Mouse (Mus musculus) heart, adult 18-20 months (tissue): ENCODE measurements around the gene Abcf1. TPM values are rescaled to one million over a fixed set of nuclear protein-coding genes. Genes with fewer than 3 reads are reported as not detected.
"Not testable (repeated sequence)": the region's sequence is repeated elsewhere in the genome, so short reads cannot be mapped to it uniquely, and the experiment has no call there.

Experiments used
- DNase-seq, 2 experiments: peaks; one replicate each; pipeline ENCODE4 v3.0.0; 2021 to 2022; ENCODE audit warnings: mixed read lengths in 1 of 2
- long read RNA-seq, 2 experiments: library from polyadenylated mRNA; stranded (forward); transcript quantifications; one replicate each; pipeline ENCODE4 v2.0.0; 2021
- total RNA-seq, 2 experiments: library from RNA; stranded (reverse); gene quantifications; 2 replicates each; pipeline ENCODE4 v1.2.3; 2021

The Abcf1 gene
- total RNA-seq: 10 to 100 TPM; 67.3 to 68.4 TPM
- long read RNA-seq, experiment 1, transcript Abcf1-201 (23 exons, 3,161 nt): major isoform, 66 of 101 reads
- long read RNA-seq, experiment 1, transcript Abcf1-205 (4 exons, 855 nt): minor isoform, 12 of 101 reads
- long read RNA-seq, experiment 1, partial matches to known transcripts: 19 of 101 reads
- long read RNA-seq, experiment 1, other reads (novel, unspliced or antisense): 4 of 101 reads
- long read RNA-seq, experiment 2, transcript Abcf1-201 (23 exons, 3,161 nt): major isoform, 30 of 61 reads
- long read RNA-seq, experiment 2, transcript Abcf1-205 (4 exons, 855 nt): minor isoform, 18 of 61 reads
- long read RNA-seq, experiment 2, partial matches to known transcripts: 9 of 61 reads
- long read RNA-seq, experiment 2, other reads (novel, unspliced or antisense): 4 of 61 reads

DNA sequence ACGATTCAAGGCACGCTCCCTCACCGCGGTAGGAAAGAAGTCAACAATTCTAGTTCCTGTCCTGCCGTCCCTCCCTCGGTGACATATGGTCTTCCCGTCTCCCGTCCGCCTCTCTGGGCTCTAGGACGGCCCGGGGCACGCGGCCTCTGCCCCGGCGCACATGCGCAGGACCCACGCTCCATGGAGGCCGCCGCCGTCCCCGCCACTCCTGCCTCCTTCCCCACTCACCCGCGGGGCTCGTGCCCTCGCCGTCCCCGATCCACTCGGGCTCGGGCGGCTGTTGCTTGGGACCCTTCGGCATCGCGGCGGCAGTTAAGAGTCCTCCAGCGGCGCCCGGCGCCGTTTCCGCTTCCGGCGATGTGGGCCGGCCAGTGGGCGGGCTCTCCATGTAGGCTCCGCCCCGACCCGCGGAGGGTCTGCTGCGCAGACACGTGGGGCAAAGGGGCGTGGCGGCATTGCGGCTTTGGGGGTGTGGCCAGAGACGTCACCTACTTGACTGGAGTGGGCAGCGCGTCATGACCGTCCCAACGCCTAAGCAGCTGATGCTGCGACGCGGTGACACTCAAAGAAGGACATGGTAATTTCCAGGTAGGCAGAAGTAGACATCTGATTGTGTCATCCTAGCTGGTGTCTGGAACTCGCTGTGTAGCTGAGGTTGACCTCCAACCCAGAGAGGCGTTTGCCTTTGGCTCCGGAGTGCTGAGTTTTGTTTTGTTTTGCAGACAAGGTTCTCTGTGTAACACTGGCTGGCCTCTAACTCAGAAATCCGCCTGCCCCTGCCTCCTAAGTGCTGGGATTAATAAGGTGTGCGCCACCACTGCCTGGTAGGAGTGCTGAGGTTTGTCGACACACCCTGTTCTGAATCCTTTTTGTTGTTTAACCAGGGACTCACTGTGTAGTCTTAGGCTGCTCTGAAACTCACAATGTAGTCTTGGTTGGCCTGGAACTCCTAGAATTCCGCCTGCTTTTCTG is at the start of gene Abcf1:
Gene Abcf1, minus strand, starts transcription at position 344 of the 972 bp plus-strand sequence.
- DNase-seq: peak; percentile 99

DNA sequence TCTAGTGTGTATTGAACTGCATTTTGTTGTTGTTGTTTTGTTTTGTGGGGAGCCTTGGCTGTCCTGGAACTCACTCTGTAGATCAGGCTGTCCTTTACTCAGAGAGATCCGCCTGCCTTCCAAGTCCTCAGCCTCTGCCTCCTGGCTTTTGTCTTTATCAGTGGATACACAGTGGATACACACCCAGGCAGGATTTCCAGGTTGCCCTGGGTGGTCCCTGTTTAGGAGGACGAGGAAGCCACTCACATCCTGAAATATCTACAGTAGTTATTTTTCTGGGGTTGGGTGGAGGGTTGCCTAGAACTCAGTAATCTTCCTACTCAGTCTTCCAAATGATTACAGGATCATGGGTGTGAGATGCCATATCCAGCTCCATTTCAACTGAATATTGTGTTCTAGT is 49.4 kb upstream of the Abcf1 start:
- peak; percentile 51 to 83 for DNase-seq

DNA sequence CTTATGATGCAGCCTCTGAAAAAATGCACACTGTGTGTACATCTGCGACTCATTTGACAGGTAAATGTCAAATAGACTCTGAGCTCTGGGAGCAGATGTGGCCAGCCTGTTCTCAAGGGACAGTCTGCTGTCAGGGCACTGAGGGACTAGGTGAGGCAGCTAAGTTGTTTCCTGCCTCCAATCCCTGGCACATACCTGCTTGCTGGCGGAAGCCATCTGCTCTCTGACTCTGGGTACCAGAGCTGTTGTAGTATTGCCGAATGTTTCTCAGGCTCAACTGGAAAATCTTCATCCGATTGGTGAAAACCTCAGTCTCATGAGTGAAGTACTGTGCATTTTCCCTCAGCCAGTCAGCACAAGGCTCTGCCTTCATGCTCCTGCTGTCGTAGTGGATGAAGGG is 47.5 kb upstream of the Abcf1 start:
- DNase-seq: no peak

DNA sequence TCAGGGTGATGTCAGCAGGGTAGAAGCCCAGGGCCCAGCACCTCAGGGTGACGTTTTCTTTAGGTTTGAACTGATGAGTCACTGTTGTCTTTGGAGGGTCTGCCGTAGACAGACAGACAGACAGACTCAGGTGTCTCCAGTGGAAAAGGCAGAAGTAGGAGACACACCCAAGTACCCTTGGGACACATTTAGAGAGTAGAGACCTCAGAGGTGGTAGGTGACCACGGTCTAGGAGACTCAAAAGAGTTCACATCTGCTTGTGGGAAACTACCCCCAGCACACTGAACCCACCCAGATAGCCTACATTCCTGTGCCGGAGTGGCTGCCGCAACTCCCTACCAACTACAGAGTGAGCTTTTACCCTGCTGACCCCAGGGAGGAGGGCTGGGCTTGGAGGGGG is 45.4 kb upstream of the Abcf1 start:
- DNase-seq: no peak

DNA sequence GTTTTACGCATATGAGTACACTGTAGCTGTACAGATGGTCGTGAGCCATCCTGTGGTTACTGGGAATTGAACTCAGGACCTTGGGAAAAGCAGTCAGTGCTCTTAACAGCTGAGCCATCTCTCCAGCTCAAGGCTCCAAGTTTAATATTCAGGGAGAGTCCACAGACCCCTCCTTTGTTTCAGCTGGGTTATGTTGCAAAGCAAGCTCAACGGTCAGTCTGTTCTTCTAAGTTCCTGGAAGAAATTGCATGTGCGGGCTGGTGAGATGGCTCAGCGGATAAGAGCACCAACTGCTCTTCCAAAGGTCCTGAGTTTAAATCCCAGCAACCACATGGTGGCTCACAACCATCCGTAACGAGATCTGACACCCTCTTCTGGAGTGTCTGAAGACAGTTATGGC is 34.8 kb upstream of the Abcf1 start:
- not testable (repeated sequence) for DNase-seq

DNA sequence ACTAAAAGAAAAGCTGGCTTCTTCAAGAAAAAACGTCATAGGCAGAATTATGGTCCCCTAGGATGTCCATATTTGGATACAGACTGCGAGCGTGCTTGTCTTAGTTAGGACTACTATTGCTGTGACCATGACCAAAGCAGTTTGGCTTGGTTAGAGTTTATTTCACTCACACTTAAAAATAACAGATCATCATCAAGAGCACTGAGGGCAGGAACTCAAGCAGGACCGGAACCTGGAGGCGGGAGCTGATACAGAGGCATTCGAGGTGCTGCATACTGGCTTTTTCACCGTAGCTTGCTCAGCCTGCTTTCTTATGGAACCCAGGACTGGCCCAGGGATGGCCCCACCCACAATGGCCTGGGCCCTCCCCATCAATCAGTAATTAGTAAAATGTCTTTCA is 33.8 kb upstream of the Abcf1 start:
- DNase-seq: no peak

DNA sequence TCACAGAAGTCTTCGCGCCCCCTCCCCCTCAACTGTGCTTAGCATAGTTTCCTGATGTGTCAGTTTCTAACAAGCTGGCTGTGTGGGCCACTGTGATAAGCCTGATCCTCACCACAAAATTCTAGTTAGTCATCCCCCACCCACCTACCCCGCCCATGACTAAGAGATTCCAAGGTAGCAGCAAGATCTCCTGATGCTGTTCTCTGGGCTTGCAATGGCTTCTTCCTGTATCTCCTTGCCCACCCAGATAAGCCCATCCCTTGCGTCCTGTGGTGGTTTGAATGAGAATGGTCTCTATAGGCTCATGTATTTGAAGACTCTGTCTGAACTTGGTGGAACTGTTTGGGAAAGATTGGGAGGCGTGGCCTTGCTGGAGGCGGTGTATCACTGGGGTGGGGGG is 32.4 kb upstream of the Abcf1 start:
- no peak for DNase-seq

DNA sequence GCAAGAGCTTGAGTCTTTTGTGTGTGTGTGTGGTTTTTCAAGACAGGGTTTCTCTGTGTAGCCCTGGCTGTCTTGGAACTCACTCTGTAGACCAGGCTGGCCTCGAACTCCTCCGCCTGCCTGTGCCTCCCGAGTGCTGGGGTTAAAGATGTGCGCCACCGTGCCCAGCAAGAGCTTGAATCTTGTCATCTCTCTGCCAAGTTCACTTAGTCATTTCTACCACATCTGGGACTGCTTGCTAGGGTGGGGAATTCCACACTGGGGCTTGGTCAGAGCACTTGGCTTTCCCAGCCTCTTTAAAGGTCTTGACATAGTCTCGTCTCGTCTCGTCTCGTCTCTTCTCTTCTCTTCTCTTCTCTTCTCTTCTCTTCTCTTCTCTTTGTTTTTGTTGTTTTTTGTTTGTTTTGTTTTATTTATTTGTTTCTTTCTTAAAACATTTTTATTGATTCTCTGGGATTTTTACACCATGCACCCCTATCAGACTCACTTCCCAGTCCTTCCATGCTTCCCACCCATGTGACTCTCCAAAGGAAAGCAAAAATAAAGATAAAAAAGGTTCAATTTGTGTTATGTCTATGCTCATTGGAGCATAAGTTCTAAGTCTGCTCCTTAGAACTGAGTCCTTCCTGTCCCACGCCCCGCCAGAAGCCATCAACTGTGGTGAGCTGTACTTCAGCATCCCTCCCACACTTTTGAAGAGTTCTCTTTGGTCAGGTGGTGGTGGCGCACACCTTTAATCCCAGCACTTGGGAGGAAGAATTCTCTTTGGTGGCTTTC is 31.7 kb upstream of the Abcf1 start:
- DNase-seq: peak in 1 of 2 experiments; percentile 29

DNA sequence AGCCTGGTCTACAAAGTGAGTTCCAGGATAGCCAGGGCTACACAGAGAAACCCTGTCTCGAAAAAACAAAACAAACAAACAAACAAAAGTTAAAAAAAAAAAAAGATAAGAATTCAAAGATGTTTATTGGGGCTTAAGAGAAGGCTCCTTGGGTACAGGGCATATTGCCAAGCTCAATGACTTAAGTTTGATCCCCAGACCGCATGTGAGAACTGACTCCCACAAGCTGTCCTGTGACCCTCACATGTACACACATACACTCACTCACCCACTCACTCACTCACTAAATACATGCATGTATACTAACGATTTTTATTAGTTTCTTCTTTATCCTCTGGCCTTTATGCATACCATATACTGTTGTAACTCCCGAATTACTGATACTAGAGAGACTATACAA is 30.8 kb upstream of the Abcf1 start:
- no peak for DNase-seq

DNA sequence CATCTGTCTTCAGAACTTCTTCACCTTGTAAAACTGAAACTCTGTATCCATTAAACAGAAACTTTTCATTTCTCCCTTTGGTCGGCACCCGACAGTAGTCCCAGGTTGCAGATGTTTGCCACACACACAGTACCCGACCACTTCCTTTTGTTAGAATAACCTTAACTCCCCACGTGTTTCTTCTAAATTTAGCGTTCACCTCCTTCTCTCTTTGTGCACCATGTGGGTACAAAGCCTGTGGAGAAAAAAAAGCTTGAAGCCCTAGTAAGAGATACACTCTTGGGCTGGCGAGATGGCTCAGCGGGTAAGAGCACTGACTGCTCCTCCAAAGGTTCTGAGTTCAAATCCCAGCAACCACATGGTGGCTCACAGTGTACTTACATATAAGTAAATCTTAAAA is 29.8 kb upstream of the Abcf1 start:
- DNase-seq: peak; percentile 42 to 49

DNA sequence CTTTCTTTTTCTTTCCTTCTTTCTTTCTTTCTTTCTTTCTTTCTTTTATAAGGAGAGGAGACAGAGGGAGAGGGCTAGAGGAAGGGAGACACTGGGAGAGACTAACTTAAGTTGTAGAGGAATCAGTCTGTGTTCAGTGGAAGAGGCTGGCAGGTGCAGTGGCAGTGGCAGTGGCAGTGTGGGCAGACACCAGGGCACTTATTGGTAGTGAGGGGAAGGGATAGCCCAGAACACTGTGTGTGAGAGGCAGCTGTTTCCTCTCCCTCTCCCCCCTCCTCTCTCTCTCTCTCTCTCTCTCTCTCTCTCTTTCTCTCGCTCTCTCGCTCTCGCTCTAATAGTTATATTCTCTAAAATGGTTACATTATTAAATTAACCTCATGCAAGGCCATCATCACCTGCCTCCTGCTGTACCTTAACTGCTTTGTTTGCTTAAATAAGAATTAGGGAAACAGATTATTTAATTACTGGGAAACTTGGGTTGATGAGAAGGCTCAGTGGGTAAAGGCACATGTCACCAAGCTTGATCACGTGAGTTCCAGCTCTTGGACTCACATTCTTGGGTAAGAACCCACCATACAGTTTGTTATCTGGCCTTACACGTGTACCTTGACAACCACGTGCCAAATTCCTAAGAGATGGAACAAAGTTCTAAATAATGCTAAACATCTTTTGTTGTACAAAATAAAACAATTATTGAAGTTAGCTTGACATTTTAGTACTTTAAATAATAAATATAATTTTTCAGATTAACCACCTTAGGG is 29.2 kb upstream of the Abcf1 start:
- DNase-seq: no peak

DNA sequence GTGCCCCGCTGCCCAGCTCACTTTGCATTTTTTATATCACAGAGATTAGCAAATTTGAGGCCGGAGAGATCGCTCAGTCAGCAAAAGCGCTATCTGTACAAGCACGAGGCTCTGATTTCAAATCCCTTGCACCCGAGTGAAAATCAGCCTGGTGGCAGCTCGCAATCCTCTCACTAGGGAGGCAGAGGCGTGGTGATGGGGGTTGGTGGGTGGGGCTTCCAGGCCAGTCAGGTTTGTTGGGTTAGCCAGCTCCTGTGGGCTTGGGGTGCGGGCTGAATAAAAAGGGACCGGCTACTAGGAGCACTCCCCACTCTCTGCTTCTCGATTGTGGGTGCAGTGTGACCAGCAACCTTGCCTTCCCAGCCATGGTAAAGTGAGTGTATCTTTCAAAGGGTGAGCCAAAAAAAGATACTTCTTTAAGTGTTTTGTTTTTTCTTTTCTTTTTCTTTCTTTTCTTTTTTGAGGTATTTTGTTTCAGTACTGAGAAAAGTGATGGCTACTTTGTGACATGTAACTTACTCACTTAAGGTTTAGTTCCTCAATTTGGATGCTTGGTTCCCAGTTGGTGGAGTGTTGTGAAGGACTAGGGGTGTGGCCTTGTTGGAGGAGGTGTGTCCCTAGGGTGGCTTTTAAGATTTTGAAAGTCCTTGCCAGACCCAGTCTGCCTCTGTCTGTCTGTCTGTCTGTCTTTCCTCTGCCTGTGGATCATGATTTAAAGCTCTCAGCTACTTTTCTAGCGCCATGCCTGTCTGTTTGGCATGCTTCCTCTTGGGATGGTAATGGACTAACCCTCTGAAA is 28.4 kb upstream of the Abcf1 start:
- DNase-seq: peak in 1 of 2 experiments; percentile 53

DNA sequence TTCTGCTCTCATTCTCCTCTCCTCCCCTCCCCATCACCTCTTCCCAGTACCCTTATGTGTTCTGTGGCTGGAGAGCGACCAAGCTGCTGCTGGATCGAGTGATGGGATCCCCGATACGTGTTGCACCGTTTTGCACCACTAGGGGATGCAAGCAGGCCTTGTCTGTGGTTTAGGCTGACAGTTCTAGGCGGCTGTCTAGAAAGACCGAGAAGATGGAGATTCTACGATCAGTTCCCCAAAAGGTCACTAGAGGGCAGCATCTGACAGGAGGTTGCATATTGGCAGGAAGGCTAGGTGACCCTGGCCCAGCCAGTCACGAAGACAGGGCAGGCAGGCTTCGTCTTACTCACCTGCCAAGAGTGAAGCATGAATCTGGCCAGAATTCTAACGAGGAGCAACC is 27.4 kb upstream of the Abcf1 start:
- peak; percentile 97 to 99 for DNase-seq

DNA sequence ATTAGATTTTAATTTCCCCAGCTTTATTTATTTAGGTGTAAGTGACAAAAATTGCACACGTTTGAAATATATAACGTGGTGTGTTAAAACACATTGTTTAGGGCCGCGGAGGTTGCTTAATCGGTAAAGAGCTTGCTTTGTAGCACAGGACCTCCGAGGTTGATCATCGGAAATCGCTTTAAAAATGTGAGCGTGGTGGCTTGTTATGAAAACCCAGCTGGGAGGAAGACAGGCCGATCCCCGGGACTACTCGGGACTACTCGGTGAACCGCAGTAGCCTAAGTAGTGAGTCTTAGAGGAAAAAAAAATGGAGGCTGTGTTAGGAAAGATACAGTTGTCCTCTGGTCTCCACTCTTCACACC is 25.3 kb upstream of the Abcf1 start:
- DNase-seq: no peak

DNA sequence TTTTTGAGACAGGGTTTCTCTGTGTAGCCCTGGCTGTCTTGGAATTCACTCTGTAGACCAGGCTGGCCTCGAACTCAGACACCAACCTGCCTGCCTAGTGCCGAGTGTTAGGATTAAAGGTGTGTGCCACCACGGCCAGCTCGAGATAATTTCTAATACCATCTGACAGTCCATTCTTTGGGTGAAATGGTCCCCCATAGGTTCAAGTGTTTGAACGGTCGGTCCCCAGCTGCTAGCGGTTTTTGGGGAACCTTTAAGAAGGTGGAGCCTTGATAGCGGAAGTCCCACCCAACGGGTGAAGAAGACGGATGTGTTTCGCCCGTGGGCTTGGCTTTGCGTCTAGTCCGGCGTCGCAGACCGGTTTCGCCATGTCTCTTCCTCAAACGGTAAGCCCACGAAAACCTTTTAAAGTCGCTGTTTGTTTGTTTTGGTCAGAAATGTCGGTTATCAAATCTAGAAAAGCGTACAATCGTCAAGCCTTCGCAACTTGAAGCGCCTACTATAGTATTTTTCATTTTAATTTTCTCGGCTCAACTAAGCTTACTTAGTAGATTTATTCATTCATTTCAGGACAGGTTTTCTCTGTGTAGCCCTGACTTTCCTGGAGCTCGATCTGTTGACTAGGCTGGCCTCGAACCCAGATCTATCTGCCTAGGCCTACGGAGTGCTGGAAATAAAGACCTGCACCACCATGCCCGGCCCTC is 24.8 kb upstream of the Abcf1 start:
- DNase-seq: peak; percentile 92

DNA sequence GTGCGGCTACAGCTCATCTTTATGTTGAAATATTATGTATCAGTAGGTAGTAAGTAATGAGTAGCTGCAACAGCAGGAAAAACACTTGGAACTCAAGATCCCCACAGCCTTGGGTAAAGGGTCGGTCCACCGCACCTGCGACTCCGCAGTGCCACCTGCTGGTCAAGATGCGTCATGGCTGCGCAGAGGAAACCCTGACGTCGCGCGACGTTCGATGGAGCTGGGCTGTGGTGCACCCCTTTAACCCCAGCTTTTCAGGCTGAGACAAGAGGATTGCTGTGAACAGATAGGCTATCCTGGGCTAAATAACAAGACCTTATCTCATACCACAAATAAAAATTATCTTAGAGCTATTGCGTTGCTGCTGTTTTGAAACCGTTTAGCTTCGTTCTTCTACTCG is 24.1 kb upstream of the Abcf1 start:
- peak; percentile 81 to 83 for DNase-seq

DNA sequence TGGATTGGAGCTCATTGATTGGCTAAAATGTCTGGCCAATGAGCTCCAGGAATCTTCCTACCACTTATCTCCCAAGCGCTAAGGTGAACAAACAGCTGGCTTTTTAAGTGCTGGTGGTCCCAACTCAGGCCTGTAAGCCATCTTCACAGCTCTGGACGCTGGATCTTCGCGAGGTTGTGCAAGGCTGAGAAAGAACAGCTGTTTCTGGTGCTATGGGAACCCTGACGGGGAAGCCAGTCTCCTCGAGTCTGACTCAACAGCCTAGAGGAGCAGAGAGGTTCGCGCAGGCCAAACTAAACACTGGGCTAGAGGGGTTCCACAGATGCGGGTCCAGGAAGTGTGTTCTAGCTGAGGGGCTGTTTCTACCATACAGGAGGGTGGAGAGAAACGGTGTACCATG is 22.2 kb upstream of the Abcf1 start:
- DNase-seq: peak; percentile 50 to 51

DNA sequence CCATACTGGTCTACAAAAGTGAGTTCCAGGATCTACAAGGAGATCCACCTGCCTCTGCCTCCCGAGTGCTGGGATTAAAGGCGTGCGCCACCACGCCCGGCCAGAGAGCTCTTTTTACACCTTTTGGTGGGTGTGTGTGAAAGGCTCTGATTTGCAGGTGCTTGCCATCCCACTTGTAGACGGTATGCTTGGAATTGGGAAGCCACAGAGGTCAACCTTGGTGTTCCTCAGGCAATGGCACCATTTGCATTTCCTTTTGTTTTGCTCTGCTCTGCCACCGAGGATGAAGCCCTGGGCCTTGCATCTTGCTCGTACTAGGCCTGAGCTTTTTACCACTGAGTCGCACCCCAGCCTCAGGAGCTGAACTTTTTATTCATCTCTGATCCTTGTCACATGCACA is 12.2 kb upstream of the Abcf1 start:
- DNase-seq: no peak

DNA sequence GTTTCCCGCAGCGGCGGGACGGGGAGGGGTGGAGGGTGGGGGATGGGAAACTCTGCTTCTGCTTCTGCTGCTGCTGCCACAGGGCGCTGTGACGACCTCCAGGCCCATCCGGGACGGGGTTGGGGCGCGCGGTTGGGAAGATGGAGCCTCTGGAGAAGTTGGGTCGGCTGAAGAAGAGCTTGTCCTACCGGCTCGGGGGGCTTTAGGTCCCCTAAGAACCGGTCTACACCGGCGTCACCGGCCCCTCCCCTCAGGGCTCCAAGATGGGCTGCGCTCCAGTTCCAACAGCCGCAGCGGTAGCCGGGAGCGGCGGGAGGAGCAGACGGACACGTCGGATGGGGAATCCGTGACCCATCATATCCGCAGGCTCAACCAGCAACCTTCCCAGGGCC is 10.8 kb upstream of the Abcf1 start:
- DNase-seq: peak; percentile 65 to 68
